Mouse (Mus musculus): Measurements from ENCODE around the gene Lrrn3. TPM values are rescaled to one million over a fixed set of nuclear protein-coding genes. Genes with fewer than 3 reads are reported as not detected.

The Lrrn3 gene
- total and polyA plus RNA-seq, 2 experiments from 2014 or later, result 92.8 to 127 TPM

GRCm38 (mm10) chr12:41483593-41484451, 2.4 kb downstream of the Lrrn3 start:
- H3K27ac ChIP-seq (ENCODE audit: low read depth, low read length), result peak overlapping the region; percentile 92
- H3K27me3 ChIP-seq (ENCODE audit: insufficient read depth, low read length), result no peaks in the 10 kb centered on the region
- peak overlapping the region; percentile 79 for H3K9ac ChIP-seq
- peak overlapping the region; percentile 73 for H3K4me3 ChIP-seq (ENCODE audit: low read depth, low read length)
- no peaks in the 10 kb centered on the region for H3K9me3 ChIP-seq (ENCODE audit: low read length)
- TF ChIP-seq CTCF (IDR thresholded peaks at IDR 0.05; ENCODE audit: low read depth), result no peak
- 11% methylated on average over 23 of the region's 23 CpGs for WGBS
- no peaks in the 10 kb centered on the region for H3K36me3 ChIP-seq (ENCODE audit: insufficient read depth)
- H3K4me1 ChIP-seq (ENCODE audit: insufficient read depth), result no peaks in the 10 kb centered on the region
- peak; percentile 73 for DNase-seq
- ATAC-seq, result peak; percentile 7; the same call in 1 of the 2 replicates
- peak overlapping the region; percentile 58 for H3K4me2 ChIP-seq (ENCODE audit: low read depth)

- no peak for DNase-seq
- Histone ChIP-seq H3K4me1 (ENCODE audit: insufficient read depth) (no peaks in the 10 kb centered on the region), H3K27me3 (ENCODE audit: insufficient read depth, low read length) (no peaks in the 10 kb centered on the region), H3K4me2 (ENCODE audit: low read depth) (peak overlapping the region; percentile 58), H3K9me3 (ENCODE audit: low read length) (no peaks in the 10 kb centered on the region), H3K4me3 (ENCODE audit: low read depth, low read length) (peak overlapping the region; percentile 73), H3K9ac (peak overlapping the region; percentile 79), H3K36me3 (ENCODE audit: insufficient read depth) (no peaks in the 10 kb centered on the region), H3K27ac (ENCODE audit: low read depth, low read length) (peak overlapping the region; percentile 92)
- ATAC-seq, result no peak
- 64% methylated on average over 5 of the region's 5 CpGs for WGBS
- TF ChIP-seq CTCF (IDR thresholded peaks at IDR 0.05; ENCODE audit: low read depth), result no peak
Observed at GRCm38 (mm10) chr12:41483091-41483592, 3.1 kb downstream of the Lrrn3 start.

- Histone ChIP-seq H3K27me3 (ENCODE audit: insufficient read depth, low read length) (no peaks in the 10 kb centered on the region), H3K36me3 (ENCODE audit: insufficient read depth) (no peaks in the 10 kb centered on the region), H3K9me3 (ENCODE audit: low read length) (no peaks in the 10 kb centered on the region), H3K27ac (ENCODE audit: low read depth, low read length) (no peak overlapping the region), H3K9ac (no peak overlapping the region), H3K4me3 (ENCODE audit: low read depth, low read length) (0 out of 2 replicates have a peak overlapping the region, but pooled peaks have one; percentile 0), H3K4me2 (ENCODE audit: low read depth) (peak overlapping the region; percentile 16), H3K4me1 (ENCODE audit: insufficient read depth) (no peaks in the 10 kb centered on the region)
- WGBS, result 59% methylated on average over 2 of the region's 2 CpGs
- no peak for ATAC-seq
- TF ChIP-seq CTCF (IDR thresholded peaks at IDR 0.05; ENCODE audit: low read depth), result no peak
- DNase-seq, result no peak
Observed at GRCm38 (mm10) chr12:41481486-41481885, 4.7 kb downstream of the Lrrn3 start.

GRCm38 (mm10) chr12:41469096-41469801, 17.0 kb downstream of the Lrrn3 start:
- DNase-seq (no peak), ATAC-seq (no peak)
- no peak for TF ChIP-seq CTCF (IDR thresholded peaks at IDR 0.05; ENCODE audit: low read depth)
- no peak overlapping the region for H3K27ac ChIP-seq (ENCODE audit: low read depth, low read length)
- H3K4me1 ChIP-seq (ENCODE audit: insufficient read depth), result no peaks in the 10 kb centered on the region; the same call in 1 of the 2 replicates
- no peak overlapping the region for H3K4me2 ChIP-seq (ENCODE audit: low read depth)
- H3K9ac ChIP-seq, result no peak overlapping the region
- no peaks in the 10 kb centered on the region for H3K27me3 ChIP-seq (ENCODE audit: insufficient read depth, low read length)
- 21% methylated on average over 6 of the region's 6 CpGs for WGBS
- H3K9me3 ChIP-seq (ENCODE audit: low read length), result no peaks in the 10 kb centered on the region
- no peaks in the 10 kb centered on the region for H3K36me3 ChIP-seq (ENCODE audit: insufficient read depth)
- H3K4me3 ChIP-seq (ENCODE audit: low read depth, low read length), result no peak overlapping the region

GRCm38 (mm10) chr12:41468374-41468991, 17.7 kb downstream of the Lrrn3 start:
- ATAC-seq, result no peak

GRCm38 (mm10) chr12:41438446-41438845, 47.8 kb downstream of the Lrrn3 start:
- Histone ChIP-seq H3K9me3 (ENCODE audit: low read length) (no peaks in the 10 kb centered on the region), H3K9ac (no peak overlapping the region), H3K27ac (ENCODE audit: low read depth, low read length) (no peak overlapping the region), H3K4me1 (ENCODE audit: insufficient read depth) (no peaks in the 10 kb centered on the region), H3K4me3 (ENCODE audit: low read depth, low read length) (no peak overlapping the region), H3K36me3 (ENCODE audit: insufficient read depth) (no peaks in the 10 kb centered on the region), H3K27me3 (ENCODE audit: insufficient read depth, low read length) (no peaks in the 10 kb centered on the region), H3K4me2 (ENCODE audit: low read depth) (no peak overlapping the region)
- DNase-seq (no peak), ATAC-seq (no peak)
- TF ChIP-seq CTCF (IDR thresholded peaks at IDR 0.05; ENCODE audit: low read depth), result no peak
- WGBS, result 39% methylated on average over 4 of the region's 4 CpGs

More at GRCm38 (mm10) chr12:41468374-41468991, 17.7 kb downstream of the Lrrn3 start:
- H3K4me3 ChIP-seq (ENCODE audit: low read depth, low read length), result no peak overlapping the region
- no peaks in the 10 kb centered on the region for H3K27me3 ChIP-seq (ENCODE audit: insufficient read depth, low read length)
- DNase-seq, result no peak
- no peaks in the 10 kb centered on the region for H3K9me3 ChIP-seq (ENCODE audit: low read length)
- no peaks in the 10 kb centered on the region; the same call in 1 of the 2 replicates for H3K4me1 ChIP-seq (ENCODE audit: insufficient read depth)
- H3K36me3 ChIP-seq (ENCODE audit: insufficient read depth), result no peaks in the 10 kb centered on the region
- WGBS, result 52% methylated on average over 3 of the region's 3 CpGs
- no peak overlapping the region for H3K27ac ChIP-seq (ENCODE audit: low read depth, low read length)
- no peak for TF ChIP-seq CTCF (IDR thresholded peaks at IDR 0.05; ENCODE audit: low read depth)
- H3K4me2 ChIP-seq (ENCODE audit: low read depth), result no peak overlapping the region
- no peak overlapping the region for H3K9ac ChIP-seq

All from forebrain, postnatal 0 days (tissue).